Mouse (Mus musculus) small intestine, adult 2 months (tissue): ENCODE measurements around the gene Cipc.

Experiments used
- CTCF ChIP-seq: fragments of 200-500 bp; IDR thresholded peaks from 2 replicates; pipeline ENCODE4 v1.5.1; 2012; ENCODE audit warnings: low read depth, mild to moderate bottlenecking, control low read depth, inconsistent platforms, low read length, moderate library complexity, mixed read lengths; ENCODE audit not compliant: insufficient replicate concordance, insufficient read length; ENCODE audit errors: extremely low read depth
- POLR2A ChIP-seq: fragments of 200-500 bp; IDR thresholded peaks from 2 replicates; pipeline ENCODE4 v1.6.1; 2012; ENCODE audit warnings: low read depth, mild to moderate bottlenecking, control low read depth, inconsistent platforms, low read length, moderate library complexity

- TF ChIP-seq CTCF: no peak
- TF ChIP-seq POLR2A: no peak
Observed at GRCm38 (mm10) chr12:87000840-87001176, 54.0 kb downstream of the Cipc start.
